Mouse (Mus musculus) heart, postnatal 0 days (tissue): ENCODE measurements at regions not wholly inside any gene's neighbourhood (a gene's known extent, or its start where the extent isn't known, plus 50 kb on each side); places are given as distances from the start of the nearest gene placed in this dataset.

Source experiments
- ATAC-seq: fragments of 200-750 bp; cut with Nextera tagmentation; 2 replicates; pipeline ENCODE4 v1.8.0; 2017; ENCODE audit warnings: low read depth, moderate number of reproducible peaks, moderate library complexity; ENCODE audit not compliant: insufficient read depth
- DNase-seq: peaks from one replicate; pipeline ENCODE4 v3.0.0-alpha.2; 2016; ENCODE audit warnings: low spot score
- H3K27ac ChIP-seq: fragments of 300-500 bp; sonication (generic); 2 replicates; pipeline ENCODE4 v1.5.1; 2014; ENCODE audit warnings: low read depth, mild to moderate bottlenecking
- H3K27me3 ChIP-seq: fragments of 300-500 bp; sonication (generic); 2 replicates; pipeline ENCODE4 v1.6.1; 2014; ENCODE audit warnings: low read length, mixed read lengths; ENCODE audit not compliant: control insufficient read depth, insufficient read depth
- H3K36me3 ChIP-seq: fragments of 300-500 bp; sonication (generic); replicated peaks from 2 replicates; pipeline ENCODE4 v1.6.1; 2014; ENCODE audit warnings: low read length, mixed read lengths; ENCODE audit not compliant: control insufficient read depth, insufficient read depth
- H3K4me1 ChIP-seq: fragments of 300-500 bp; sonication (generic); 2 replicates; pipeline ENCODE4 v1.6.1; 2014; ENCODE audit warnings: antibody characterized with exemption; ENCODE audit not compliant: control insufficient read depth, insufficient read depth
- H3K4me2 ChIP-seq: fragments of 300-500 bp; sonication (generic); 2 replicates; pipeline ENCODE4 v1.6.1; 2014; ENCODE audit warnings: low read depth, mild to moderate bottlenecking, low read length, moderate library complexity
- H3K4me3 ChIP-seq: fragments of 300-500 bp; sonication (generic); 2 replicates; pipeline ENCODE4 v1.5.1; 2014; ENCODE audit warnings: low read depth, low read length
- H3K9ac ChIP-seq: fragments of 300-500 bp; sonication (generic); replicated peaks from 2 replicates; pipeline ENCODE4 v1.6.1; 2014; ENCODE audit warnings: low read depth, low read length, mixed read lengths
- H3K9me3 ChIP-seq: fragments of 300-500 bp; sonication (generic); replicated peaks from 2 replicates; pipeline ENCODE4 v1.6.1; 2016; ENCODE audit warnings: low read length; ENCODE audit not compliant: control insufficient read depth
- CTCF ChIP-seq: IDR thresholded peaks from 2 replicates; pipeline ENCODE4 v1.5.1; 2016; ENCODE audit warnings: antibody characterized with exemption, control low read depth, low read depth
- EP300 ChIP-seq: IDR thresholded peaks from 2 replicates; pipeline ENCODE4 v1.6.1; 2016; ENCODE audit warnings: antibody characterized with exemption, low read depth
- WGBS: fragments of 180-500 bp; shearing (Covaris S2); extraction: QIAGEN DNeasy Blood & Tissue Kit; methylation state at CpG from one replicate; pipeline ENCODE4 v1.1.7; 2014; 5-methylcytosine and 5-hydroxymethylcytosine counted together

- TF ChIP-seq EP300 (no peak), CTCF (no peak)
- ATAC-seq, result no peak
- DNase-seq, result no peak
- 68% methylated on average over 3 of the region's 3 CpGs for WGBS
- no peaks in the 10 kb centered on the region for H3K27me3 ChIP-seq
- H3K36me3 ChIP-seq, result no peaks in the 10 kb centered on the region
- no peak overlapping the region for H3K27ac ChIP-seq
- no peak overlapping the region for H3K9ac ChIP-seq
- no peaks in the 10 kb centered on the region for H3K4me1 ChIP-seq
- H3K4me2 ChIP-seq, result no peak overlapping the region
- no peak overlapping the region for H3K4me3 ChIP-seq
- H3K9me3 ChIP-seq, result no peaks in the 10 kb centered on the region
Observed at GRCm38 (mm10) chr10:125039290-125039689, 350.0 kb downstream of the Slc16a7 start.

- Histone ChIP-seq H3K36me3 (no peaks in the 10 kb centered on the region), H3K27ac (no peak overlapping the region), H3K4me1 (no peaks in the 10 kb centered on the region), H3K9me3 (no peaks in the 10 kb centered on the region), H3K9ac (no peak overlapping the region), H3K27me3 (no peaks in the 10 kb centered on the region), H3K4me2 (no peak overlapping the region), H3K4me3 (no peak overlapping the region)
- ATAC-seq, result no peak
- 79% methylated on average over 7 of the region's 7 CpGs for WGBS
- DNase-seq, result no peak
- TF ChIP-seq EP300, result no peak
- no peak for TF ChIP-seq CTCF
Observed at GRCm38 (mm10) chr10:125035631-125036030, 353.6 kb downstream of the Slc16a7 start.

GRCm38 (mm10) chr10:125028347-125028746 is 360.9 kb downstream of the Slc16a7 start:
- H3K4me2 ChIP-seq, result no peak overlapping the region
- no peak for ATAC-seq
- TF ChIP-seq CTCF (no peak), EP300 (no peak)
- H3K36me3 ChIP-seq, result no peaks in the 10 kb centered on the region
- H3K4me3 ChIP-seq, result no peak overlapping the region
- H3K9ac ChIP-seq, result no peak overlapping the region
- no peak for DNase-seq
- no peaks in the 10 kb centered on the region for H3K9me3 ChIP-seq
- H3K4me1 ChIP-seq, result no peaks in the 10 kb centered on the region
- H3K27me3 ChIP-seq, result no peaks in the 10 kb centered on the region
- 65% methylated on average over 5 of the region's 5 CpGs for WGBS
- no peak overlapping the region for H3K27ac ChIP-seq

GRCm38 (mm10) chr10:125026851-125027250 is 362.4 kb downstream of the Slc16a7 start:
- no peak overlapping the region for H3K4me2 ChIP-seq
- H3K4me3 ChIP-seq, result no peak overlapping the region
- no peak for TF ChIP-seq CTCF
- TF ChIP-seq EP300, result no peak
- H3K4me1 ChIP-seq, result no peaks in the 10 kb centered on the region
- no peak overlapping the region for H3K9ac ChIP-seq
- no peak for ATAC-seq
- H3K27me3 ChIP-seq, result no peaks in the 10 kb centered on the region
- no peaks in the 10 kb centered on the region for H3K36me3 ChIP-seq
- H3K9me3 ChIP-seq, result no peaks in the 10 kb centered on the region
- no peak for DNase-seq
- no peak overlapping the region for H3K27ac ChIP-seq
- 57% methylated on average over 2 of the region's 2 CpGs for WGBS
